Mouse (Mus musculus) limb, embryonic 15.5 days (tissue): ENCODE data around the gene Mthfd2. TPM values are rescaled to one million over a fixed set of nuclear protein-coding genes. Genes with fewer than 3 reads are reported as not detected.

Source experiments
- polyA plus RNA-seq: library from polyadenylated mRNA; unstranded; fragments of >200 nt; fragmentation: Nextera tagmentation; extraction: Ambion mirVana; gene quantifications from 2 replicates; pipeline ENCODE4 v1.2.1, GENCODE M21; 2015

Mthfd2 gene
- polyA plus RNA-seq, 1 experiment from 2014 or later = 31.1 TPM

Other genes with a start within 250 kb of the Mthfd2 start
- gene Pcgf1, start 248.0 kb downstream of the Mthfd2 start, polyA plus RNA-seq = 29.2 and 31.9 TPM in 2 replicates
- 0.41 and 0.50 TPM in 2 replicates for gene Lbx2, start 239.5 kb downstream of the Mthfd2 start, polyA plus RNA-seq
- 2.0 and 2.5 TPM in 2 replicates for gene Ccdc142, start 224.3 kb downstream of the Mthfd2 start, polyA plus RNA-seq
- gene Gm42688, start 224.3 kb downstream of the Mthfd2 start, polyA plus RNA-seq = 2.5 and 3.5 TPM in 2 replicates
- gene Mrpl53, start 216.9 kb downstream of the Mthfd2 start, polyA plus RNA-seq = 119 and 123 TPM in 2 replicates
- gene Mogs, start 210.4 kb downstream of the Mthfd2 start, polyA plus RNA-seq = 41.8 and 53.8 TPM in 2 replicates
- 89.8 and 91.4 TPM in 2 replicates for gene Wbp1, start 204.3 kb downstream of the Mthfd2 start, polyA plus RNA-seq
- gene Ino80b, start 200.5 kb downstream of the Mthfd2 start, polyA plus RNA-seq = 9.9 and 10.0 TPM in 2 replicates
- 76.7 and 79.5 TPM in 2 replicates for gene Rtkn, start 190.4 kb downstream of the Mthfd2 start, polyA plus RNA-seq
- 4.8 and 5.4 TPM in 2 replicates for gene Wdr54, start 169.5 kb downstream of the Mthfd2 start, polyA plus RNA-seq
- 3.1 and 3.4 TPM in 2 replicates for gene 1700003E16Rik, start 169.5 kb downstream of the Mthfd2 start, polyA plus RNA-seq
- 90.3 and 91.9 TPM in 2 replicates for gene Dctn1, start 160.0 kb downstream of the Mthfd2 start, polyA plus RNA-seq
- gene Slc4a5, start 106.1 kb downstream of the Mthfd2 start, polyA plus RNA-seq = 0.06 and 0.07 TPM in 2 replicates
- gene Mob1a, start 108 bp upstream of the Mthfd2 start, polyA plus RNA-seq = 67.8 and 68.7 TPM in 2 replicates
- gene Bola3, start 23.2 kb upstream of the Mthfd2 start, polyA plus RNA-seq = 102 and 104 TPM in 2 replicates
- gene Tet3, start 133.2 kb upstream of the Mthfd2 start, polyA plus RNA-seq = 57.1 and 59.5 TPM in 2 replicates
- 86.6 and 88.6 TPM in 2 replicates for gene Dguok, start 181.1 kb upstream of the Mthfd2 start, polyA plus RNA-seq
- 9.5 and 12.7 TPM in 2 replicates for gene Actg2, start 210.4 kb upstream of the Mthfd2 start, polyA plus RNA-seq
- gene Stambp, start 246.8 kb upstream of the Mthfd2 start, polyA plus RNA-seq = 30.8 and 34.2 TPM in 2 replicates